Mouse (Mus musculus) lung, embryonic 16.5 days (tissue): ENCODE measurements around the gene Fam71e1. TPM values are rescaled to one million over a fixed set of nuclear protein-coding genes. Genes with fewer than 3 reads are reported as not detected.
A peak's percentile ranks its signal among the peaks of the same experiment; 100 is the strongest.

Experiments used
- ATAC-seq: fragments of 200-750 bp; cut with Nextera tagmentation; 2 replicates; pipeline ENCODE4 v1.8.0; 2017; ENCODE audit warnings: low read depth, mild to moderate bottlenecking, moderate library complexity
- H3K27ac ChIP-seq: fragments of 300-500 bp; sonication (generic); 2 replicates; pipeline ENCODE4 v1.5.1; 2014; ENCODE audit warnings: mild to moderate bottlenecking, control low read depth, low read length
- H3K27me3 ChIP-seq: fragments of 300-500 bp; sonication (generic); 2 replicates; pipeline ENCODE4 v1.6.1; 2014; ENCODE audit warnings: low read depth, low read length, mixed read lengths; ENCODE audit not compliant: control insufficient read depth, insufficient read depth
- H3K36me3 ChIP-seq: fragments of 300-500 bp; sonication (generic); 2 replicates; pipeline ENCODE4 v1.6.1; 2014; ENCODE audit warnings: low read length; ENCODE audit not compliant: control insufficient read depth, insufficient read depth
- H3K4me1 ChIP-seq: fragments of 300-500 bp; sonication (generic); replicated peaks from 2 replicates; pipeline ENCODE4 v1.6.1; 2014; ENCODE audit warnings: low read length, mixed read lengths; ENCODE audit not compliant: control insufficient read depth, insufficient read depth
- H3K4me2 ChIP-seq: fragments of 300-500 bp; sonication (generic); 2 replicates; pipeline ENCODE4 v1.6.1; 2014; ENCODE audit warnings: low read depth, low read length, control low read depth
- H3K4me3 ChIP-seq: fragments of 300-500 bp; sonication (generic); 2 replicates; pipeline ENCODE4 v1.5.1; 2014; ENCODE audit warnings: mild to moderate bottlenecking, low read length, control low read depth
- H3K9ac ChIP-seq: fragments of 300-500 bp; sonication (generic); 2 replicates; pipeline ENCODE4 v1.6.1; 2014; ENCODE audit warnings: low read length, control low read depth
- H3K9me3 ChIP-seq: fragments of 300-500 bp; sonication (generic); 2 replicates; pipeline ENCODE4 v1.6.1; 2016; ENCODE audit warnings: low read length; ENCODE audit not compliant: control insufficient read depth
- WGBS: fragments of 180-500 bp; shearing (Covaris S2); extraction: QIAGEN DNeasy Blood & Tissue Kit; methylation state at CpG from one replicate; pipeline ENCODE4 v1.1.7; 2014; 5-methylcytosine and 5-hydroxymethylcytosine counted together
- polyA plus RNA-seq: library from polyadenylated mRNA; unstranded; fragments of >200 nt; fragmentation: Nextera tagmentation; extraction: Ambion mirVana; gene quantifications from 2 replicates; pipeline ENCODE4 v1.2.1, GENCODE M21; 2015

The Fam71e1 gene
- polyA plus RNA-seq, 1 experiment from 2014 or later = 9.5 TPM

GRCm38 (mm10) chr7:44463556-44464225 is 32.7 kb upstream of the Fam71e1 start:
- Histone ChIP-seq H3K4me2 (no peak overlapping the region), H3K9me3 (no peaks in the 10 kb centered on the region), H3K27ac (no peak overlapping the region), H3K4me1 (peaks cover 8% of the 10 kb centered on the region), H3K9ac (no peak overlapping the region), H3K36me3 (no peaks in the 10 kb centered on the region), H3K4me3 (no peak overlapping the region), H3K27me3 (peaks cover 47% of the 10 kb centered on the region)
- ATAC-seq = no peak
- WGBS = 89% methylated on average over 10 of the region's 10 CpGs

- Histone ChIP-seq H3K9me3 (no peaks in the 10 kb centered on the region), H3K4me2 (no peak overlapping the region), H3K36me3 (0 out of 2 replicates have a peak, but pooled peaks cover 1% of the 10 kb centered on the region), H3K4me3 (no peak overlapping the region), H3K4me1 (peaks cover 16% of the 10 kb centered on the region), H3K27me3 (peaks cover 47% of the 10 kb centered on the region), H3K27ac (no peak overlapping the region), H3K9ac (no peak overlapping the region)
- no peak for ATAC-seq
- 27% methylated on average over 4 of the region's 4 CpGs for WGBS
These were observed 31.9 kb upstream of the Fam71e1 start for GRCm38 (mm10) chr7:44464511-44464910.

- 62% methylated on average over 2 of the region's 2 CpGs for WGBS
- Histone ChIP-seq H3K9me3 (no peaks in the 10 kb centered on the region), H3K4me3 (no peak within 1 kb of the TSS), H3K27me3 (peaks cover 44% of the 10 kb centered on the region), H3K9ac (no peak within 1 kb of the TSS), H3K36me3 (0 out of 2 replicates have a peak, but pooled peaks cover 2% of the 10 kb centered on the region), H3K27ac (no peak within 1 kb of the TSS), H3K4me1 (peaks cover 22% of the 10 kb centered on the region), H3K4me2 (no peak within 1 kb of the TSS)
- ATAC-seq = no peak
These were observed 31.3 kb upstream of the Fam71e1 start, which contains the start of gene Aspdh for GRCm38 (mm10) chr7:44465111-44465510. Gene Aspdh, plus strand, starts transcription at chr7:44465391.

- H3K4me1 ChIP-seq = peaks cover 29% of the 10 kb centered on the region
- peaks cover 33% of the 10 kb centered on the region for H3K27me3 ChIP-seq
- no peak overlapping the region for H3K9ac ChIP-seq
- H3K4me3 ChIP-seq = no peak overlapping the region
- WGBS = 77% methylated on average over 10 of the region's 10 CpGs
- H3K27ac ChIP-seq = no peak overlapping the region
- H3K9me3 ChIP-seq = no peaks in the 10 kb centered on the region
- H3K36me3 ChIP-seq = 0 out of 2 replicates have a peak, but pooled peaks cover 2% of the 10 kb centered on the region
- H3K4me2 ChIP-seq = no peak overlapping the region
- no peak for ATAC-seq
These were observed 30.1 kb upstream of the Fam71e1 start for GRCm38 (mm10) chr7:44466006-44466887.

- Histone ChIP-seq H3K9me3 (no peaks in the 10 kb centered on the region), H3K4me3 (no peak overlapping the region), H3K9ac (0 out of 2 replicates have a peak overlapping the region, but pooled peaks have one; percentile 18), H3K36me3 (0 out of 2 replicates have a peak, but pooled peaks cover 2% of the 10 kb centered on the region), H3K4me2 (peak overlapping the region; percentile 50; the same call in 1 of the 2 replicates), H3K4me1 (peaks cover 36% of the 10 kb centered on the region), H3K27ac (no peak overlapping the region), H3K27me3 (peaks cover 27% of the 10 kb centered on the region)
- WGBS = 77% methylated on average over 16 of the region's 16 CpGs
- no peak for ATAC-seq
These were observed 29.5 kb upstream of the Fam71e1 start for GRCm38 (mm10) chr7:44466888-44467311.

- Histone ChIP-seq H3K27me3 (peaks cover 16% of the 10 kb centered on the region), H3K4me3 (peak within 1 kb of the TSS; percentile 93), H3K9ac (peak within 1 kb of the TSS; percentile 89), H3K4me1 (peaks cover 46% of the 10 kb centered on the region), H3K9me3 (no peaks in the 10 kb centered on the region), H3K4me2 (peak within 1 kb of the TSS; percentile 79), H3K36me3 (0 out of 2 replicates have a peak, but pooled peaks cover 2% of the 10 kb centered on the region), H3K27ac (peak within 1 kb of the TSS; percentile 84)
- WGBS = under 1% methylated on average over 42 of the region's 42 CpGs
- peak; percentile 94 for ATAC-seq
These were observed 28.5 kb upstream of the Fam71e1 start, which contains the start of gene Josd2 for GRCm38 (mm10) chr7:44467811-44468411. Gene Josd2, plus strand, starts transcription at chr7:44467980.

GRCm38 (mm10) chr7:44468644-44469285 is 27.6 kb upstream of the Fam71e1 start:
- Histone ChIP-seq H3K4me1 (peaks cover 51% of the 10 kb centered on the region), H3K27ac (peak overlapping the region; percentile 13; the same call in 1 of the 2 replicates), H3K9me3 (no peaks in the 10 kb centered on the region), H3K36me3 (0 out of 2 replicates have a peak, but pooled peaks cover 2% of the 10 kb centered on the region), H3K4me2 (peak overlapping the region; percentile 79), H3K9ac (peak overlapping the region; percentile 89), H3K4me3 (peak overlapping the region; percentile 93), H3K27me3 (peaks cover 8% of the 10 kb centered on the region)
- ATAC-seq = no peak
- WGBS = 38% methylated on average over 15 of the region's 15 CpGs
